Comparison of ENCODE assay signal across 8 mouse cellular contexts in the genomic region with DNA sequence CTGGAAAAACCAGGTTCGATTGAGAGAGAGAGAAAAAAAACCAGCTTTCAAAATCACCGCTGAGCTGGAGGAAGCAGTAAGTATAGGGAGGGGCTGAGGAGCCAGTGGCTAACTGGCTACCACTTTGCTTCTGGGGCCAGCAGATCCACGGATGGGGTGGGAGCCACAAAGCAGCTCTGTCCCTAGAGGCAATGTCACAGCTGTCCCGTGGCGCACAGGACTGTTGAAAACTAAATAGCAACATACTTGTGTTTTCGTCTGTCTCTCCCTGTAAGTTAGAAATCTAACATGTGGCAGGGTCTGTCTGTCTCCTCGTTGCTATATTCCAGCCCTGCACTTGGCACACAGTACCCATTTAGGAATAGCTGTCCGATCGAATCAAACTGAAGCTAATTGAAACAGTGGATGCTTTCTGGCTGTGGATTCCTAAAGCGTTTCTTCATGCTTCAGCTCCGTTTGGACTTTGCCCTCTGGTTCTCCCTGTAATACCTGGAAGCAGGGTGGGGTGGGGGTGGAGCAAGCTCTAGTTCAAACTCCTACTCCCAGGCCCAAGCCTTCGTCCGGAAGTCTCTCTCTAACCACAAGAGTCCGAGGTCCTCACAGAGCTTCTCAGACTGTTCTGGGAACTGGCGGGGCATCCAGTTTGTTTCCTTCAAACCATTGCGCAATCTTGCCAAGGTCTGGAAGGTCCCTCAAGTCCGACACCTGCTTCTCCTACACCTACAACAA. TPM values are rescaled to one million over a fixed set of nuclear protein-coding genes. Genes with fewer than 3 reads are reported as not detected.
A peak's percentile ranks its signal among the peaks of the same experiment; 100 is the strongest.
DNase-seq lines count a peak whose midpoint lies in the region; ATAC-seq and TF ChIP-seq lines count a peak whose summit lies in the region.

No protein-coding gene starts in this region.

- WGBS in heart, embryonic 11.5 days (ENCODE audit: insufficient replicate concordance) = 60% methylated on average over 17 of the region's 17 CpGs
- 12% methylated on average over 17 of the region's 17 CpGs for WGBS in intestine, postnatal 0 days
- WGBS in lung, adult 2 months = 28% methylated on average over 17 of the region's 17 CpGs

- no peak overlapping the region for H3K4me3 ChIP-seq in heart, embryonic 11.5 days (ENCODE audit: low read depth, low read length)
- H3K4me3 ChIP-seq in intestine, postnatal 0 days (ENCODE audit: low read depth, low read length) = peak overlapping the region; percentile 31
- peak overlapping the region; percentile 47 for H3K4me3 ChIP-seq in lung, adult 2 months (replicated peaks; ENCODE audit: extremely low read depth, low read depth, low read length)

- no peak overlapping the region for H3K4me2 ChIP-seq in heart, embryonic 11.5 days
- peak overlapping the region; percentile 66 for H3K4me2 ChIP-seq in intestine, postnatal 0 days (replicated peaks; ENCODE audit: low read depth)

- H3K4me1 ChIP-seq in heart, embryonic 11.5 days (ENCODE audit: control insufficient read depth, insufficient read depth, low read length) = peaks cover 15% of the 10 kb centered on the region
- peaks cover 19% of the 10 kb centered on the region for H3K4me1 ChIP-seq in intestine, postnatal 0 days (replicated peaks; ENCODE audit: control insufficient read depth, insufficient read depth, low read length)
- H3K4me1 ChIP-seq in lung, adult 2 months (ENCODE audit: control insufficient read depth, insufficient read depth, low read length) = peaks cover 22% of the 10 kb centered on the region

- no peaks in the 10 kb centered on the region for H3K9me3 ChIP-seq in heart, embryonic 11.5 days (replicated peaks; ENCODE audit: control insufficient read depth, low read length)
- no peaks in the 10 kb centered on the region for H3K9me3 ChIP-seq in intestine, postnatal 0 days (ENCODE audit: control insufficient read depth)

- no peak overlapping the region for H3K27ac ChIP-seq in heart, embryonic 11.5 days (ENCODE audit: low read depth, low read length)
- peak overlapping the region; percentile 96 for H3K27ac ChIP-seq in intestine, postnatal 0 days (ENCODE audit: low read depth, low read length)

- peak; percentile 11; the same call in 1 of the 2 replicates for TF ChIP-seq POLR2A in lung, adult 2 months (IDR thresholded peaks at IDR 0.05; ENCODE audit: borderline replicate concordance, extremely low read depth, low read depth, low read length)

- ATAC-seq in heart, embryonic 11.5 days (replicated peaks; ENCODE audit: insufficient number of reproducible peaks, low FRiP score, low TSS enrichment) = no peak
- ATAC-seq in CD4-positive, CD25-positive, alpha-beta regulatory T cell, adult 4 months = peak; percentile 61
- peak; percentile 72 for ATAC-seq in erythroid progenitor cell, adult 5-6 weeks (replicated peaks; ENCODE audit: low FRiP score, poor library complexity, severe bottlenecking)
- peak; percentile 90 for ATAC-seq in intestine, postnatal 0 days

- H3K36me3 ChIP-seq in heart, embryonic 11.5 days (ENCODE audit: control insufficient read depth, insufficient read depth, low read length) = no peaks in the 10 kb centered on the region
- H3K36me3 ChIP-seq in intestine, postnatal 0 days (ENCODE audit: control insufficient read depth, insufficient read depth) = no peaks in the 10 kb centered on the region

- DNase-seq in heart, adult 11 months = peak; percentile 97
- DNase-seq in lung, adult 2 months = peak; percentile 54
- DNase-seq in thymus, postnatal 25 days = peak; percentile 48
- DNase-seq in left cerebral cortex, adult 9 months (ENCODE audit: low spot score in 2 of 2) = no peak

- no peak for TF ChIP-seq CTCF in intestine, postnatal 0 days (IDR thresholded peaks at IDR 0.05; ENCODE audit: low read depth)
- TF ChIP-seq CTCF in lung, adult 2 months (IDR thresholded peaks at IDR 0.05; ENCODE audit: insufficient read depth, low read length) = no peak

- H3K27me3 ChIP-seq in heart, embryonic 11.5 days (ENCODE audit: control insufficient read depth, insufficient read depth, low read length) = no peaks in the 10 kb centered on the region
- H3K27me3 ChIP-seq in intestine, postnatal 0 days (replicated peaks; ENCODE audit: control insufficient read depth, insufficient read depth, low read length) = no peaks in the 10 kb centered on the region

- H3K9ac ChIP-seq in heart, embryonic 11.5 days (ENCODE audit: low read depth, low read length) = no peak overlapping the region
- H3K9ac ChIP-seq in intestine, postnatal 0 days (ENCODE audit: low read depth, low read length) = peak overlapping the region; percentile 50; the same call in 1 of the 2 replicates

RNA-seq across cellular contexts. Expression of a gene that starts 58.4 kb away (rescaled TPM):
- polyA plus RNA-seq in heart, embryonic 11.5 days (2014; fragmentation: Nextera tagmentation; extraction: Ambion mirVana) = 47.3 and 58.9 TPM in 2 replicates
- 10 to 100 TPM; 81.0 to 99.7 TPM for polyA plus RNA-seq in CD4-positive, CD25-positive, alpha-beta regulatory T cell, adult 4 months (2017; shearing (Covaris generic))
- total RNA-seq in erythroid progenitor cell, adult 5-6 weeks (2015; ENCODE audit: low replicate concordance) = 583 and 622 TPM in 2 replicates
- total RNA-seq in erythroid progenitor cell, adult 5-6 weeks (2017; ENCODE audit: low replicate concordance) = 406 and 427 TPM in 2 replicates
- polyA plus RNA-seq in intestine, postnatal 0 days (2015; fragmentation: Nextera tagmentation; extraction: Ambion mirVana) = 76.9 and 79.3 TPM in 2 replicates
- polyA plus RNA-seq in lung, adult 2 months (2012; rRNA removed) = 113 and 129 TPM in 2 replicates

Comparison
In these comparisons a context has a peak if more than half of its experiments do, and no peak if none do; other contexts are left out.
1. DNase-seq: peak in heart, adult 11 months (single experiment), lung, adult 2 months (single experiment) and thymus, postnatal 25 days (single experiment); none in left cerebral cortex, adult 9 months (0 of 2).